In genomic region chr8:84595648-84596047, GRCm38 (mm10) we compare ENCODE assay signal across 9 mouse cellular contexts.
DNase-seq lines count a peak whose midpoint lies in the region; ATAC-seq and TF ChIP-seq lines count a peak whose summit lies in the region.
"Had no signal": no experiment of that assay in that cellular context is flagged by ENCODE, and none has a peak within 500 bp of the region (broad histone marks: within the 10 kb centered on the region; RNA-seq: fewer than 3 reads in every experiment).

No protein-coding gene starts in this region.

- 0 out of 2 replicates have a peak, but pooled peaks cover 13% of the 10 kb centered on the region for H3K27me3 ChIP-seq in hindbrain, embryonic 13.5 days
- H3K27me3 ChIP-seq in liver, postnatal 0 days (ENCODE audit: insufficient read depth, low read length): peaks cover 18% of the 10 kb centered on the region
- H3K27me3 ChIP-seq: hindbrain, embryonic 15.5 days had no signal

- H3K36me3 ChIP-seq in hindbrain, embryonic 13.5 days: no peaks in the 10 kb centered on the region
- H3K36me3 ChIP-seq in liver, postnatal 0 days (replicated peaks; ENCODE audit: insufficient read depth, low read length): no peaks in the 10 kb centered on the region
- H3K36me3 ChIP-seq: hindbrain, embryonic 15.5 days had no signal

- H3K4me3 ChIP-seq in hindbrain, embryonic 13.5 days: no peak overlapping the region
- H3K4me3 ChIP-seq in liver, postnatal 0 days (ENCODE audit: low read depth, low read length): no peak overlapping the region
- H3K4me3 ChIP-seq: hindbrain, embryonic 15.5 days had no signal

- no peaks in the 10 kb centered on the region for H3K9me3 ChIP-seq in hindbrain, embryonic 13.5 days
- H3K9me3 ChIP-seq in liver, postnatal 0 days (ENCODE audit: low read length): no peaks in the 10 kb centered on the region
- H3K9me3 ChIP-seq: hindbrain, embryonic 15.5 days had no signal

- TF ChIP-seq CTCF in liver, postnatal 0 days (IDR thresholded peaks at IDR 0.05; ENCODE audit: low read depth): peak; percentile 81

- no peak overlapping the region for H3K9ac ChIP-seq in hindbrain, embryonic 13.5 days
- no peak overlapping the region for H3K9ac ChIP-seq in liver, postnatal 0 days (replicated peaks)
- H3K9ac ChIP-seq: hindbrain, embryonic 15.5 days had no signal

- peak; percentile 44 for DNase-seq in cerebellum, adult 11-12 months
- DNase-seq in right cerebral cortex, adult 2 months (ENCODE audit: low spot score in 2 of 2): peak; percentile 60 to 65
- DNase-seq in right cerebral cortex, adult 18-20 months: no peak
- DNase-seq in cerebellum, postnatal 14 days: peak; percentile 78 to 80
- peak; percentile 72 for DNase-seq in liver, postnatal 0 days
- peak; percentile 34 to 43 for DNase-seq in right cerebral cortex, postnatal 36 days (ENCODE audit: low spot score in 2 of 2)

- 23% methylated on average over 9 of the region's 9 CpGs for WGBS in hindbrain, embryonic 13.5 days
- WGBS in liver, postnatal 0 days (ENCODE audit: insufficient replicate concordance): 6% methylated on average over 9 of the region's 9 CpGs

- 0 out of 2 replicates have a peak overlapping the region, but pooled peaks have one; percentile 6 for H3K27ac ChIP-seq in hindbrain, embryonic 13.5 days
- no peak overlapping the region for H3K27ac ChIP-seq in liver, postnatal 0 days (ENCODE audit: low read depth)
- H3K27ac ChIP-seq: hindbrain, embryonic 15.5 days had no signal

- no peak overlapping the region for H3K4me2 ChIP-seq in hindbrain, embryonic 13.5 days
- no peak overlapping the region for H3K4me2 ChIP-seq in liver, postnatal 0 days (ENCODE audit: low read depth, low read length)
- H3K4me2 ChIP-seq: hindbrain, embryonic 15.5 days had no signal

- peaks cover 11% of the 10 kb centered on the region for H3K4me1 ChIP-seq in hindbrain, embryonic 13.5 days (replicated peaks)
- peaks cover 21% of the 10 kb centered on the region for H3K4me1 ChIP-seq in liver, postnatal 0 days (ENCODE audit: insufficient read depth)

- no peak for ATAC-seq in cerebellum, adult (ENCODE audit: insufficient number of reproducible peaks, low FRiP score, low TSS enrichment)
- ATAC-seq in hindbrain, embryonic 13.5 days (ENCODE audit: low FRiP score): no peak
- ATAC-seq in liver, postnatal 0 days: peak; percentile 39; the same call in 1 of the 2 replicates

- TF ChIP-seq EP300 in liver, postnatal 0 days (IDR thresholded peaks at IDR 0.05; ENCODE audit: low read depth): no peak
